Mouse (Mus musculus) testis, postnatal 10 days (tissue): ENCODE results near the gene Rps28.

ENCODE experiments used
- DNase-seq: peaks from one replicate; pipeline ENCODE4 v3.0.0; 2021; ENCODE audit warnings: low spot score

Rps28 gene

DNA sequence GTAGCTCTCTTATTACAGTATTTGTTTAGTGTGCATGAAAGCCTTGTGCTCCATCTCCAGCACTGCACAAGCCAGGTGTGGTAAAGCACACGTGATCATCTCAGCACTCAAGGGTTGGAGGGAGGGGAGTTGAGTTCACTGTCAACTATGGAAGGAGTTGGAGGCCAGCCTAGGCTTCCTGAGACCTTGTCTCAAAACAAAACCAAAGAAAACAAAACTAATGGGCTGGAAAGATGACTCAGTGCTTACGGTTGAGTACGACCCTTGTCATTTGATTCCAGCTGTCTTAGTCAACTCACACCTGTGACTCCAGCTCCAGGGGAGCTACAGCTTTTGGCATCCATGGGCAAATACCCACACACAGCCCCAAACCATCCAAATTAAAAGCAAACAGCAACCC, 11.9 kb downstream of the Rps28 start:
- no peak for DNase-seq

GRCm38 (mm10) chr17:33811142-33811516, 13.2 kb downstream of the Rps28 start:
- no peak for DNase-seq

GRCm38 (mm10) chr17:33810334-33811141, 13.8 kb downstream of the Rps28 start, which contains the start of gene Kank3:
Gene Kank3 (plus strand): TSS chr17:33810519.
- DNase-seq, result peak; percentile 97

- DNase-seq, result no peak
Observed at GRCm38 (mm10) chr17:33808192-33808591, 16.2 kb downstream of the Rps28 start.

- no peak for DNase-seq
Observed at GRCm38 (mm10) chr17:33807181-33807888, 17.0 kb downstream of the Rps28 start.

GRCm38 (mm10) chr17:33804745-33805144, 19.6 kb downstream of the Rps28 start:
- no peak for DNase-seq

- no peak for DNase-seq
Observed at GRCm38 (mm10) chr17:33804205-33804604, 20.2 kb downstream of the Rps28 start.

DNA sequence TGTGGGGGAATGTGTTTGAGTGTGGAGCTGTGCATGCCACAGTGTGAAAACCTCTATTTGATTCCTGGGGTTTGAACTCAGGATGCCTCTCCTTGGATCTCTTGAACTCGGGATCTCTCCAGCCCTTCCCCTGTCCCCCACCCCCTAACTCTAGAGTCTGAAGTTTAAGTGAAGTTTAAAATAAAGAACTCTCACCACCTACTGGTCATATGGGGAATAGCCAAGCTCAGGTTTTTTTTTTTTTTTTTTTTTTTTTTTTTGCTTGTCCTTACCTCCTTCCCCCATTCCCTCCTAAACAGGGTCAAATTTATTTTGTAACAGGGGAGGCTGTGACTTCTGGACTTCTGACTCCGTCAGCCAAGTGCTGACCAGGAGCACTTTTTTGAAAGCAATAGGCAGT, 22.1 kb downstream of the Rps28 start:
- no peak for DNase-seq

DNA sequence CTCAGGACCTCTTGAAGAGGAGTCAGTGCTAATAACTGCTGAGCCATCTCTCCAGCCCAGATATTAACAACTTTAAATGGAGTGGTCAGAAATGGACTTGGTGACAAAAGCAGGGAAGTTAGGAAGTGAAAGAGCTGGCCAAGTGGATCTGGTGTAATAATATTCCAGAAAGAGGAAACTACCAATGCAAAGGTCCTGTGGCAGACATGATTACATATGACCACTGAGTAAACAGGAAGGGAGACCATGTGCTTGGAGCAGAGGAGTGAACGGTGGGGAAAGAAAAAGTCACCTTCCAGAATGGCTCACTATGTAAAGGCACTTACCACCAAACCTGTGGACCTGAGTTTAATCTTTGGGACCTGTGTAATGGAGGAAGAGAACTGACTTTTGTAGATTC, 25.1 kb downstream of the Rps28 start:
- no peak for DNase-seq

- DNase-seq, result no peak
Observed at GRCm38 (mm10) chr17:33798306-33798705, 26.1 kb downstream of the Rps28 start.

DNA sequence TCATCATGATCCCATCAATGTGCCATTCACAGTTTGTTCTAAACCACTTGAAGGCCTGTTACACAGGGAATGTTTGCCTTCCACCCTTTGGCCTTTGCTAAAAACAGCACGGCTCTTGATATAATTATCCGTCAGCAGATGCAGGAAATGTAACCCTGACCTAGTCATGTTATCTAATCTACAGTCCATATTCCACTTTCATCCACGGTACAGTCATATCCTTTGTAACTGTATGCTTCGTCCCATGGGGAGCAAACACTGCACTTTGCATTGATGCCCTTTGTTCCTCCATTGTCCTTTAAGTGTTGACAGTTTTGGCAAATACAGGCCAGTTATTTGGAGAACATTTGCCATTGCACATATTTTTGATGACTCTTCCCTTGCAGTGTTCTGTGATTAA, 35.6 kb downstream of the Rps28 start:
- no peak for DNase-seq

DNA sequence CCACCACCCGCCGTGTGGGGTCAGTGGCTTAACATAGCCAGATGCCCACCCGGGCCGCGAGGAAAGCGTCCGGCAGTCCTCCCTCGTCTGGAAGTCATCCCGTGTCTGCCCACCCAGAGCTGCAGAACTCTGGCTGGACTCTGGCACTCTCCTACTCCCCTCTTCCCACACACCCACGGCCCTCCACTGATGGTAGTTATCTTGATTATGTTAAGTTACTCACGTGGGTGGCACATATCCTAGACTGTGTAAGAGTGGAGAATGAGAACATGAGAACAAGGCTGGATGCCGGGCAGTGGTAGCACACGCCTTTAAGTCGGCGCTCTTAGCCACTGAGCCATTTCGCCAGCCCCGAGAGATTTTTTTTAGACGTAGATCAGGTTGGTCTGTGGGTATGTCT, 38.0 kb downstream of the Rps28 start:
- no peak for DNase-seq

DNA sequence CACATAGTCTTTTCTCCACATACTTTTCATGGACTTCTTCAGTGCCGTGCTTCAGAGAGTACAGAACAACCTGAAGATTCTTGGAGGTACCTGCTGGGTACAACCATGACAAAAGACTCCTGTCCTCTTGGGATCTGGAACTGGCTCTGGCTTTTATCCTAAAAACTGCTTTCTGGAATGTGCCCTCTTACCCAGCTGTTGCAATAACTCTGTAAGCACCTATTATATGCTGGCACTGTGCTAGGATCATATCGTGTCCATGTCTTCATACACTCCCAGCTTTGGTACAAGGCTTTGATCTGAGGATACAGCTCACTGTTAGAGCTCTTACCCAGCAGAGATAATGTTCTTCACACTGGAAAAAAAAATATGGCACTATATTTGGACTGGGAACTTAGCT, 39.4 kb downstream of the Rps28 start:
- DNase-seq, result no peak

- DNase-seq, result peak; percentile 71
Observed at GRCm38 (mm10) chr17:33783408-33783807, 41.0 kb downstream of the Rps28 start.

DNA sequence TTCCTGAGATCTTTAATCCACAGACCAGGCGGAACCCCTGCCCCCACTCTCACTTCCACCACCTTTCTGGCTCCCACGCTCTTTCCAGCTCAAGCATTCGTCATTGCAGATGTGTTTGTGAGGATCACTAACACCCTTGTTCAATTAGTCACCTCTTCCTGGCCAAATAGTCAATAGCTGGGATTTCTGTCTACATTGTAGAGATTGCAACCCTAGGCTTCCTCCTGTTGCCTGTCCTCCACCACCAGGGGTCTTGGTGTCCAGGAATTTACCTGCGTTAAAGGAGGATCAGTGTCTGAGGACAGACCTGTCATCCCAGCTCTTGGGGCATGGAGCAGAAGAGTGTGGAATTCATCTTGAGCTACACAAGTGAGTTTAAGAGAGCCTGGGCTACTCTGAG, 42.3 kb downstream of the Rps28 start:
- no peak for DNase-seq

GRCm38 (mm10) chr17:33781124-33781977, 43.0 kb downstream of the Rps28 start, which contains the start of gene Angptl4:
Gene Angptl4 (minus strand): TSS chr17:33781830.
- peak; percentile 85 for DNase-seq

DNA sequence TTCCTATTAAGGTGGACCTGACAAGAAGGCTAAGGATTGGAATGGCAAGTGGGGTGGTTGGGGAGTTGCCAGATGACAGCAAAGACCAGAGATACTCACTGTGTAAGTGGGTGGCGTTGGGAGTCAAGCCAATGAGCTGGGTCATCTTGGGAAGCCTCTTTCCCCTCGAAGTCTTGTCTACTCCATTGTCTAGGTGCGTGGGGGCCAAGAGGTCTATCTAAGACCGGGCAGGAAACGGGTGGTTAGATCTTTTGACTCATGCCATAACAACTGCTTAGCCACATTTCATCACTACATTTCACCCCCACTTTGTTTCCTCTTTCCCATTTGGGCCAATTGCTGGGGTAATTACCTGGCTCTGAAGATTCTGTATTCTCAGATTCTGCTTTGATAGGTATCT, 43.9 kb downstream of the Rps28 start:
- peak; percentile 70 for DNase-seq

DNA sequence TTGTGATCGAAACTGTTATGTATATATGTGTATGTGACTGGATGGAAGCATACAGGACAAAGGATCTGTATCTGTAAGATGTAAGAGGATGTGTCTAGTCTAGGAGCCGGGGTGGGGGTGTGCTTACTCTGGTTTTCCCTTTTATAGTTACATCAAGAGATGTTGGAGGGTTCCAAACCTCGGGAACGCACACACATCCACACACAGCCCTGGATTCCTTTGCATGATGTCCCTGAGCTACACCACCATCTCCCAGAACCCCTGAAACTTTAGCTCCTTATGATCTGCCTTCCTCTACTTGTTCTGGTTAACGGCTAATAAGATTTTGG, 44.4 kb downstream of the Rps28 start:
- DNase-seq, result no peak

DNA sequence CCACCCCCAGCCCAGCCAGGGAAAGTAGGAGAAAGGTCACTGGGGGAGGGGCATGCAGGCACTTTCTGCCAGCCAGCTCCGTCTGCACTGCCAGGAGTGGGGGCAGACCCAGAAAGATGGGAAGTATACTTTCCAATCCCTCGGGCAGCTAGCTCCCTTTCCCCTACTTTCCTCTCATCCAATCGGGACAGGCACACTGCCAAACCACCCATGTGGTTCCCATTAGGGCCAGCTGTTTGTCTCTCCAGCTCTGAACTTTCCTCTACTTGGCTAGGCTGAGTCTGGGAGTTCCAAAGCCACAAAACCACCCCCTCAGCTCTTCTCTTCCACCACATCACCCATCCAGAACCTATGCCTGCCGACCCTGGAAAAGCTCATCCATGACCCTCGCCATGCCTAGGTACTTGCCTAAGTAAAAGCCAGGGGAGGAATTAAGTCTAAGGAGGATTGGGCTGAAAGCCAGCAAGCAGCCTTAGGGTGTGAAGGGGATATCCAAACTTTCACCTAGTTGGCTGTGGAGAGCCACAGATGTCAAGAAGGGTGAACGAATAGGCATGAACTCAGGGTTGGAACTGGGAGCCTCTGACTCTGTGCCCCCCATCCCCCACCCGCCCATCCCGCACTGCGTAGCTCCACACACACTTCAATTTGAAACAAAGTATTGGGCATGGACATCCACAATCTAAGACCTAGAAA, 44.9 kb downstream of the Rps28 start:
- peak; percentile 93 for DNase-seq

GRCm38 (mm10) chr17:33775287-33775686, 49.1 kb downstream of the Rps28 start:
- DNase-seq, result no peak

- DNase-seq, result no peak
Observed at GRCm38 (mm10) chr17:33774573-33775155, 49.7 kb downstream of the Rps28 start.
